Mouse (Mus musculus): ENCODE measurements at regions not wholly inside any gene's neighbourhood (a gene's known extent, or its start where the extent isn't known, plus 50 kb on each side); places are given as distances from the start of the nearest gene placed in this dataset.
"Not testable (repeated sequence)": the region's sequence is repeated elsewhere in the genome, so short reads cannot be mapped to it uniquely, and the experiment has no call there.

- not testable (repeated sequence) for H3K9ac ChIP-seq (ENCODE audit: insufficient read depth, low read depth, low read length, poor library complexity, severe bottlenecking); H3K36me3 ChIP-seq (ENCODE audit: control insufficient read depth, insufficient read depth, low read length, poor library complexity, severe bottlenecking); H3K4me1 ChIP-seq (ENCODE audit: control insufficient read depth in 2 of 2, insufficient read depth in 2 of 2, low read length in 2 of 2, poor library complexity in 1 of 2); DNase-seq (ENCODE audit: low read depth, low spot score); H3K4me3 ChIP-seq (ENCODE audit: insufficient read depth in 1 of 2, low read depth in 1 of 2, low read length in 2 of 2, poor library complexity in 1 of 2, severe bottlenecking in 1 of 2); H3K27ac ChIP-seq (ENCODE audit: insufficient read depth, low read depth, low read length, poor library complexity, severe bottlenecking); H3K9me3 ChIP-seq (ENCODE audit: control insufficient read depth, insufficient read depth, low read depth, low read length)
- in situ Hi-C loops (cut with MboI; ENCODE audit: low sequenced_read_pairs in 2 of 2, unreplicated experiment in 2 of 2), result loop anchor here in 1 of 2 experiments (25.0 kb wide), 1 partner anchor 379 kb away; no protein-coding TSS in a partner anchor
Observed at GRCm38 (mm10) chr14:53516623-53517238, 737.2 kb downstream of the Dad1 start.

- H3K4me1 ChIP-seq (ENCODE audit: control insufficient read depth in 2 of 2, insufficient read depth in 2 of 2, low read length in 2 of 2, poor library complexity in 1 of 2); H3K36me3 ChIP-seq (ENCODE audit: control insufficient read depth, insufficient read depth, low read length, poor library complexity, severe bottlenecking); DNase-seq (ENCODE audit: low read depth, low spot score); H3K9ac ChIP-seq (ENCODE audit: insufficient read depth, low read depth, low read length, poor library complexity, severe bottlenecking); H3K9me3 ChIP-seq (ENCODE audit: control insufficient read depth, insufficient read depth, low read depth, low read length); H3K27ac ChIP-seq (ENCODE audit: insufficient read depth, low read depth, low read length, poor library complexity, severe bottlenecking); H3K4me3 ChIP-seq (ENCODE audit: insufficient read depth in 1 of 2, low read depth in 1 of 2, low read length in 2 of 2, poor library complexity in 1 of 2, severe bottlenecking in 1 of 2): not testable (repeated sequence)
- in situ Hi-C loops (cut with MboI; ENCODE audit: low sequenced_read_pairs in 2 of 2, unreplicated experiment in 2 of 2), result loop anchor here in 1 of 2 experiments (25.0 kb wide), 1 partner anchor 368 kb away; no protein-coding TSS in a partner anchor
Observed at GRCm38 (mm10) chr14:53505389-53505788, 748.5 kb downstream of the Dad1 start.

- H3K27ac ChIP-seq (ENCODE audit: insufficient read depth, low read depth, low read length, poor library complexity, severe bottlenecking); in situ Hi-C loops (cut with MboI; ENCODE audit: low sequenced_read_pairs in 2 of 2, unreplicated experiment in 2 of 2); H3K9ac ChIP-seq (ENCODE audit: insufficient read depth, low read depth, low read length, poor library complexity, severe bottlenecking); H3K4me3 ChIP-seq (ENCODE audit: insufficient read depth in 1 of 2, low read depth in 1 of 2, low read length in 2 of 2, poor library complexity in 1 of 2, severe bottlenecking in 1 of 2); DNase-seq (ENCODE audit: low read depth, low spot score); H3K36me3 ChIP-seq (ENCODE audit: control insufficient read depth, insufficient read depth, low read length, poor library complexity, severe bottlenecking); H3K9me3 ChIP-seq (ENCODE audit: control insufficient read depth, insufficient read depth, low read depth, low read length); H3K4me1 ChIP-seq (ENCODE audit: control insufficient read depth in 2 of 2, insufficient read depth in 2 of 2, low read length in 2 of 2, poor library complexity in 1 of 2): not testable (repeated sequence)
Observed at GRCm38 (mm10) chr14:53488383-53488782, 765.5 kb downstream of the Dad1 start.

GRCm38 (mm10) chr14:53487611-53488010 is 766.3 kb downstream of the Dad1 start:
- in situ Hi-C loops (cut with MboI; ENCODE audit: low sequenced_read_pairs in 2 of 2, unreplicated experiment in 2 of 2); H3K4me1 ChIP-seq (ENCODE audit: control insufficient read depth in 2 of 2, insufficient read depth in 2 of 2, low read length in 2 of 2, poor library complexity in 1 of 2); DNase-seq (ENCODE audit: low read depth, low spot score); H3K27ac ChIP-seq (ENCODE audit: insufficient read depth, low read depth, low read length, poor library complexity, severe bottlenecking); H3K36me3 ChIP-seq (ENCODE audit: control insufficient read depth, insufficient read depth, low read length, poor library complexity, severe bottlenecking); H3K4me3 ChIP-seq (ENCODE audit: insufficient read depth in 1 of 2, low read depth in 1 of 2, low read length in 2 of 2, poor library complexity in 1 of 2, severe bottlenecking in 1 of 2); H3K9ac ChIP-seq (ENCODE audit: insufficient read depth, low read depth, low read length, poor library complexity, severe bottlenecking); H3K9me3 ChIP-seq (ENCODE audit: control insufficient read depth, insufficient read depth, low read depth, low read length): not testable (repeated sequence)

GRCm38 (mm10) chr14:53474170-53474569 is 779.7 kb downstream of the Dad1 start:
- H3K4me1 ChIP-seq (ENCODE audit: control insufficient read depth in 2 of 2, insufficient read depth in 2 of 2, low read length in 2 of 2, poor library complexity in 1 of 2); H3K9ac ChIP-seq (ENCODE audit: insufficient read depth, low read depth, low read length, poor library complexity, severe bottlenecking); DNase-seq (ENCODE audit: low read depth, low spot score); H3K27ac ChIP-seq (ENCODE audit: insufficient read depth, low read depth, low read length, poor library complexity, severe bottlenecking); H3K4me3 ChIP-seq (ENCODE audit: insufficient read depth in 1 of 2, low read depth in 1 of 2, low read length in 2 of 2, poor library complexity in 1 of 2, severe bottlenecking in 1 of 2); H3K36me3 ChIP-seq (ENCODE audit: control insufficient read depth, insufficient read depth, low read length, poor library complexity, severe bottlenecking); in situ Hi-C loops (cut with MboI; ENCODE audit: low sequenced_read_pairs in 2 of 2, unreplicated experiment in 2 of 2); H3K9me3 ChIP-seq (ENCODE audit: control insufficient read depth, insufficient read depth, low read depth, low read length): not testable (repeated sequence)

- H3K9me3 ChIP-seq (ENCODE audit: control insufficient read depth, insufficient read depth, low read depth, low read length); in situ Hi-C loops (cut with MboI; ENCODE audit: low sequenced_read_pairs in 2 of 2, unreplicated experiment in 2 of 2); H3K27ac ChIP-seq (ENCODE audit: insufficient read depth, low read depth, low read length, poor library complexity, severe bottlenecking); H3K4me3 ChIP-seq (ENCODE audit: insufficient read depth in 1 of 2, low read depth in 1 of 2, low read length in 2 of 2, poor library complexity in 1 of 2, severe bottlenecking in 1 of 2); H3K4me1 ChIP-seq (ENCODE audit: control insufficient read depth in 2 of 2, insufficient read depth in 2 of 2, low read length in 2 of 2, poor library complexity in 1 of 2); H3K9ac ChIP-seq (ENCODE audit: insufficient read depth, low read depth, low read length, poor library complexity, severe bottlenecking); DNase-seq (ENCODE audit: low read depth, low spot score); H3K36me3 ChIP-seq (ENCODE audit: control insufficient read depth, insufficient read depth, low read length, poor library complexity, severe bottlenecking): not testable (repeated sequence)
Observed at GRCm38 (mm10) chr14:53460790-53461189, 793.1 kb downstream of the Dad1 start.

All from ES-E14 (cell line).